Mouse (Mus musculus) adrenal gland, adult 18-20 months (tissue): ENCODE measurements around the gene Trabd. TPM values are rescaled to one million over a fixed set of nuclear protein-coding genes. Genes with fewer than 3 reads are reported as not detected.
A peak's percentile ranks its signal among the peaks of the same experiment; 100 is the strongest.

ENCODE experiments used
- DNase-seq, 2 experiments: peaks; one replicate each; pipeline ENCODE4 v3.0.0; 2021 to 2022; ENCODE audit warnings: low spot score in 2 of 2
- long read RNA-seq, 2 experiments: library from polyadenylated mRNA; stranded (forward); transcript quantifications; one replicate each; pipeline ENCODE4 v2.0.0; 2021
- total RNA-seq, 2 experiments: library from RNA; stranded (reverse); gene quantifications; 1 replicate in 1 of 2; 2 replicates in 1 of 2; pipeline ENCODE4 v1.2.3; 2021

The Trabd gene
- total RNA-seq: 10 to 100 TPM; 36.1 to 36.7 TPM
- long read RNA-seq, experiment 1, transcript Trabd-201 (10 exons, 2,439 nt): major isoform, 34 of 48 reads
- long read RNA-seq, experiment 1, partial matches to known transcripts: 3 of 48 reads
- long read RNA-seq, experiment 1, other reads (novel, unspliced or antisense): 5 of 48 reads
- long read RNA-seq, experiment 2, transcript Trabd-201 (10 exons, 2,439 nt): major isoform, 129 of 172 reads
- long read RNA-seq, experiment 2, transcript Trabd-203 (10 exons, 1,941 nt): minor isoform, 6 of 172 reads
- long read RNA-seq, experiment 2, transcript Trabd-205 (10 exons, 2,396 nt): minor isoform, 15 of 172 reads
- long read RNA-seq, experiment 2, partial matches to known transcripts: 11 of 172 reads
- long read RNA-seq, experiment 2, other reads (novel, unspliced or antisense): 11 of 172 reads

DNA sequence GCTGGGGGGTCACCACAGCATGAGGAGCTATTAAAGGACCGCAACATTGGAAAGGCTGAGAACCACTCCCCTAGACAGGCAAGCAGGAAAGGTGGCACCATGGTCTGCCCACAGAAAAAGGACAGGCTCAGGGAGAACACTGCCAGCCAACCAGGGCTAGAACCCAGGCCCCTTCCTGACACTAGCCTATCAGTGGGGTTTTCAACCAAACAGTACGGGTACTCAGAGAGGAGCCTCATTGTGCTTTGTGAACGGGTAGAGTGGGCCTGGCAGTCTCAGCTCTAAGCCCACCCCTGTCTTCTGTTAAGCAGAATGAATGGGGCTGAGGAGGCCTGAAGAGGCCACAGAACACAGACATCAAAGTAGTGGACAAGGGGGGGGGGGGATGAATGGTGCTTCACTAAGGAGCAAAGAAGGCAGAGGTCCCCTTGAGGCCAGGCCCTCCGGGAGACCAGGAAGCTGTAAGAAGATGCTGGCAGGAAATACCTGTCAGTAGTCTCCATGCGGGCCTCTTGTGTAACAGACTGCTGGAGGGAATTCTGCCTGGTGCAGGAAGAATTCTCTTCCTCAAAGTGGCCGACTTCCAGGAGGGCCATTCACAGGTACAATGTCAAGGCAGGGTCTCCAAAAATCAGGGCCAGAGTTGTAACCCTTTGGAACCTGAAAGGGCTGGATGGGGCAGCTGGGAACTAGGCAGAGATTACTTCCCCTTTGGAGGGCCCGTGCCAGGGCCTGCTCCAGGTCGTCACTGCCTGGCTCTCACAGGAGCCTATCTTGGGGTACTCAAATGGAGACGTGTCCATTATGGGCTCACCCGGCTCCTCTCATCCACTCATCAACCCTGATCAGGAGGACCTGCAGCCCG lies at the start of gene Trabd:
Gene Trabd (plus strand): TSS at position 512 of the 865 bp plus-strand sequence.
- DNase-seq: no peak

DNA sequence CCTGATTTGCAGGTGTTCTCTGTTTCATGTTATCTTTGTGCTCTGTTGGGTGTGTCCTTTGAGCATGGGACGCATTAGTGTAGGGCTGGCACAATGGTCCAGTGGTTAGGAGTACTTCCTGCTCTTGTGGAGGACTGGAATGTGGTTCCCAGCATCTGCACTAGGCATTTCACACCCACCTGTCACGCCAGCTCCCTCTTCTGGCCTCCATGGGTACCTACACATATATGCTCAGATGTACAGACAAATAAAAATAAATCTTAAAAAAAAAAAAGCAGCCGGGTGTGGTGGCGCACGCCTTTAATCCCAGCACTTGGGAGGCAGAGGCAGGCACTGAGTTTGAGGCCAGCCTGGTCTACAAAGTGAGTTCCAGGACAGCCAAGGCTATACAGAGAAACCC lies 30.5 kb upstream of the Trabd start:
- no peak for DNase-seq

DNA sequence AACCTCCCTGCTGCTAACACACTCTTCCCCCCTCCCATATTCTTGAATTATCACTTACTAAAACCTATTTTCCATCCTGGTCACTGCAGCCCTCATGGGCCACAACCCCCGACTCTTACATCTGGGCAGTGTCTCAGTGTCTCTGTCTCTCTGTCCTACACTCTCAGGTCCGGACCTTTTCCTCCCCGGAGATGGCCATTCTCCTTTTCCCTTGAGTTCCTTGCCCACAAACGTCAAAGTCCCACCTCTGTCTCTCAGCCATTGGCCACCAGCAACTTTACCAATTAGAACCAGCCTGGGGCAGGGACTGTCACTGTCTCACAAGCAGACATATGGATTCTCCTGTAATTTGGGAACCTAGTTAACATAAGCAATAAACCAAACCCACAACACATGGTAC lies 28.6 kb upstream of the Trabd start:
- DNase-seq: no peak

DNA sequence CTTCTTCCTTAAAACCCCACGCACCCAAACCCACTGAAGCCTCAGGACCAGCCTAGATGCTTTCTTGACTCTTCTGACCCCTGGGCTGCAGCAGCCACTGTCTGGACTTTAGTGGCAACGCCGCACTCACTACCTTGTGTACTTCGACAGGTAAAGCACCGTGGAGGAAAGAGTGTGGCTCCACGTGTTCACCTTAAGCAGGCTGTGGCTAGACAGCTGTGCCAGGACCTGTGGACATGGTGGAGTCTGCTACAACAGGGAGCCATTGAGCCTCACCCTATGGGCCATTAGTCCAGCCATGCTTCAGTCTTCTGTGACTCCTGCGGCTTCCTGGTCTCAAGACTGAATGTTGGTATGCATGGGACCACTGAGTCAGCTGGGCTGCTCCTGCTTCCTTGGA lies 20.3 kb upstream of the Trabd start:
- DNase-seq: no peak

DNA sequence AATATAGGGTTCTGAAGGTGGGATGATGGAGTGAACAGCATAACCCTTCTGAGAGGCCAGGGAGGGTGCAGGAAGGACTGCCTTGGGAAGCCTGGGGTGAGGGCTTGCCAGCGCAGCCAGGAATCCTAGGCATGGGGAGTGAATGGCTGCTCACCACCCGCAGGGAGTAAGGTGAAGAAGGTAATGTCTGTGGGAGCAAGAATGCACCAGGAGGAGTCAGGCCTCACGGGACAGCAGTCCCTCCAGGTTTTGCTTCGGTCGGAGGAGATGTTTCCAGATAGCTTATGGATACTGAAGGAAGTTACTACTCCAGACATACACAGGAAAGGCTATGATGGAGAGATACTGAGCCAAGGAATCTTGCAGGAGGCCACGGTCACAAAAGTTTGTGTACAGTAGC lies 16.2 kb upstream of the Trabd start:
- DNase-seq: peak in 1 of 2 experiments; percentile 10

DNA sequence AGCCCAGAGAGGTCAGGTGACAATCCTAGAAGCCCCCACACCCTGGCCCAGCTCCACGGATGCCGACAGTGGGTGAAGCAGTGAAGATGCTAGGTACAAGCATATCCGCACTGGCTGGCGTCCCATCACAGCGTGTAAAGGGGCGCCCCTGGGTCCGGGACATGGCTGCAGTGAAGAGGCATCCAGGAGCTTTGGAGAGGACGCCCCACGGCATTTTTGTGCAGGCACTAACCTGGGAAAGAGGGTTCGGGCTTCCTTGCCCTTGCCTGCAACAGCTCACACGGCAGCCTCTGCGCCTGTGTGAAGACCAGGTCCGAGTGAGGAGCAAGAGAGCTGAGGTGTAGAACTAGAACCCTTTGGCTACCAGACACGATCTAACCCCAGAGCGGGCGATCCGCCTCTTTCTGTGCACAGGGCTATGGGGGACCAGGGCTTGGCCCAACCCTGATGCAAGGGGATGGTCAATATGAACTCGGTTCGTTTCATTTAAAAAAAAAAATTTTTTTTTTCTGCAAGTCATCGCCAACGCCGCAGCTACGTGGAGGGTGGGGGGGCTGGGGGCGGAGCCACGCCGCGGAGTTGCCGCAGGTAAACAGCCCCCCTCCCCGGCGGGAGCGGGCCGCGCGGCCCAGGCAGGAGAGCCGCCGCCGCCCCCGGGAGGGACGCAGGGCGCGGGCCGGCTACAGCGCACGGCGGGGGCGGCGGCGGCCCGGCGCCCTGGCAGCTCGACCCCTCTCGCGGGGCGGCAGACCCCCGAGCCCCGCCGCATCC lies 15.6 kb upstream of the Trabd start, which contains the start of gene Panx2:
Gene Panx2 (plus strand): TSS at position 574 of the 771 bp plus-strand sequence.
- peak in 1 of 2 experiments; percentile 17 for DNase-seq

DNA sequence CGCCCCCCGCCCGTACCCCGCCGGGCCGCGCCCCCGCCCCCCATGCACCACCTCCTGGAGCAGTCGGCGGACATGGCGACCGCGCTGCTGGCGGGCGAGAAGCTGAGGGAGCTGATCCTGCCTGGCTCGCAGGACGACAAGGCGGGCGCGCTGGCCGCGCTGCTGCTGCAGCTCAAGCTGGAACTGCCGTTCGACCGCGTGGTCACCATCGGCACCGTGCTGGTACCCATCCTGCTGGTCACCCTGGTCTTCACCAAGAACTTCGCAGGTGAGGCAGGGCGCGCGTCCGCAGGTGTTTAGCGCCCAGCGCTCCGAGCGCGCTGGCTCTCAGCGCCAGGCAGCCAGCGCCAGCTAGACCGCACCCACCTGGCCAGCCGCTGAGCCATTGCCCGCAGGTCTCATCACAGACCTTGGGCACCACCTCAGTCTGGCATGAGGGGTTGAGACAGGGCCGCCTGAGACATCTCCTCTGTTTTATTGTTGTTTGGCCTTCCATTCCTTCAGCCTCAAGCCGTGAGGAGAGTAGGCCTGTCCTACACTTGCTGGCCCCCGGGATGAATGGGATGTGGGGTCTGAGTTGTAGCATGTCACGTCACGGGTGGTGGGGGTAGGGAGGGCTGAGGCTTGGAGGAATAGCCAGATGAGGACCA lies 14.8 kb upstream of the Trabd start:
- DNase-seq: peak in 1 of 2 experiments; percentile 21

DNA sequence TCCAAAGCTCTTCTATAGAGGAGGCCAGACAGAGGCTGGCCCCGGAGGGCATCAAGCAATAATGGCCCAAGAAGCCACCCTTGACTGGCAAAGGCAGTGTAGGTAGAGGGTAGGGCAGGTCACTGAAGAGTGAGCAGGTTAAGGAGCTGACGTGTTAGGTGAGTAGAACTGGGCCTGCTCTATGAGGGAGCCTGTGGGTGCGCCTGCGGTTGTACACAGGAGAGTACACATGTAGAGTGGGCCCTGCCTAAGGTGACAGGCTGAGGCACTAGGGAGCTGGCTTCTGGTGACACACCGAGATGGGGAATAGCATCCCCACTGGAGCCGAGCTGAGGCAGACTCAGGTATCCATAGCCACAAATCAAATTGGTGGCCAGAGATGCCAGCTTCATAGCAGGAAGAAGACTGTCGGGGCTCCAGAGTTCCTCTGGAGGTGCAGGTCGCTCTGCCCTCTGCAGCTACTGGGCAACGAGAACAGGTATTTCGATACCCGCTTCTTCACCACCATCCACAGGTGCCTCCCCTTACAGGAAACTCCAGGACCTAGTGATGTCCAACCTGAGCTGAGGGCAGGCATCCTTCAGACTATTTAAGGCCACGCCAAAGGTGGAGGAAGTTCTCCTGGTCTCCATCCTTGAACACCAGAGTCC lies 14.0 kb upstream of the Trabd start:
- DNase-seq: peak in 1 of 2 experiments; percentile 13

DNA sequence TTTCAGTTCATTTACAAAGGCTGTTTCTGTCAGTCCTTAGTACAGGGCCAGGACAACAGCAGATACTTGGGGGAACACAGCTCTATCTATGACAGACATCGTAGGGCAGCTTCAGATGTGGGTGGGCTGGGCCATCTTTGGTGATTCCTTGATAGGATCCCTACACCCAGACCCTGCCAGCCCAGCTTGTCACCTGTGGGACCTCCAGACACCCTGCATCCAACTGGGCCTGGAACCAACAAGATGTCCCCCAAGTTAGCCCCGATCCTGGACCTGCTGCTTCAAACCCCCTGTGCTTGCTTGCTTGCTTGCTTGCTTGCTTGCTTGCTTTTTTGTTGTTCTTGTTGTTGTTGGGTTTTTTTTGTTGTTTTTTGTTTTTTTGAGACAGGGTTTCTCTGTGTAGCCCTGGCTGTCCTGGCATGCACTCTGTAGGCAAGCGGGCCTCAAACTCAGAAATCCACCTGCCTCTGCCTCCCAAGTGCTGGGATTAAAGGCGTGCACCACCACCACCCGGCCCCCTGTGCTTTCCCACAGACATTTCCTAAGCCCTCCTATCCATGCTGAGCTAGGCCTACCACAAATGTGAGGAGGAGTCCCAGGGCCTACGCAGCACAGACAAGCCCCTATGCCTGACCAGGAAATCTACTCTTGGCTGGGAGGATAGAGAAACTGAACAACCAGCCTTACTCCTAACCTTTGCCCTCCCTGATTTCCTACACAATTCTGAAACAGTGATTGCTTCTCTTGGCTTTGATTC lies 13.0 kb upstream of the Trabd start:
- peak in 1 of 2 experiments; percentile 11 for DNase-seq

DNA sequence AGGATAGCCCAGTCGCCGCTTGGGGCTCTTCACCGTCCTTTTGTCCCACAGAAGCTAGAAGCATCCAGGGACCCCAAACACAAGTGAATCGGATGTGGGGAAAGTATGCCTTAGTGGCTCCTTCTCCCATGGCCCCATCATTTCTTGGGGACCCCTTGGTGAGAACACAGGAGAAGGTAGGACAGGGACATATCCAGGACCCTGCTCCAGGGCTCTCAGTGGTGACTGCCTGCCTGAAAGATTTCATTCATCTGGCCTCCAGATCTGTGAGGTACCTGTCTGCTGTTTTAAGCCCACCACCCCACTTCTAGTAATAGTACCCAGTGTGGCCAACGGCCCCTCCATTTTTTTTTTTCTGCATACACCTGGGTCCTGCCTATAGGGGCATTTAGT lies 12.4 kb upstream of the Trabd start:
- no peak for DNase-seq

DNA sequence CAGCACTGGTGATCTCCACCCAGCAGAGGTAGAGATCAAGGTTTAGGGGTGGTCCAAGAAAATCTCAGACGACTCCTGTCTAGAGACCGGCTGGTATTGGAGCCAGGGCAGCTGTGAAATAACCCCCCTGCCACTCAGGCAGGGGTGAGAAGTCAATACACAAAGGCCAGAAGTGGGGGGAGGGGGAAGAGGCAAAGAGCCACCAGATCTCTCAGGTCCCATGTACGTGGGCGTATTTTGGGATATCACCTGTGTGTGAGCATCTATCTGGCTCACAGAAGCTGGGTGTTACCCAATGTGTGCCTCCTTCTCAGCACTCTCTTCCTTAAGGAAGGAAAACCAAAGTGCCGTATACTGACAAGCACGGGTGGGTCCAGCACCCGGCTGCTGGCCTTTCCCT lies 11.9 kb upstream of the Trabd start:
- no peak for DNase-seq

DNA sequence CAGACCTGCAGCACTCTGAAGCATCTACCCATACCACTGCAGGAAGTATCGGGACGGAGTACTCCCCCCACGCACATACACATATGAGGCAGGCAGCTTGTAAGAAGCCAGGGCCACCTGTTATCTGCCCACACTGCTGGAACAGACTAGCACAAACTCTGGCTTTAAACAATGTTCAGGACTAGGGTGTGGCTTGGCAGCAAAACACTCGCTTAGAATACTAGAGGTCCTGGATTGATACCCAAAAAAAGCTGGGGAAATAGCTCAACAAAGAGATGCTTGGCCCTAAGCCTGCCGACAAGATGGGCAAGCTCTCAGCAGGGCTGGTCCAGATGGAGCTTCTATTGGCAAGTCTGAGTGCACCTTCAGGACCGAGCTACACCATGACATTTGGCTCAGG lies 11.4 kb upstream of the Trabd start:
- DNase-seq: no peak

DNA sequence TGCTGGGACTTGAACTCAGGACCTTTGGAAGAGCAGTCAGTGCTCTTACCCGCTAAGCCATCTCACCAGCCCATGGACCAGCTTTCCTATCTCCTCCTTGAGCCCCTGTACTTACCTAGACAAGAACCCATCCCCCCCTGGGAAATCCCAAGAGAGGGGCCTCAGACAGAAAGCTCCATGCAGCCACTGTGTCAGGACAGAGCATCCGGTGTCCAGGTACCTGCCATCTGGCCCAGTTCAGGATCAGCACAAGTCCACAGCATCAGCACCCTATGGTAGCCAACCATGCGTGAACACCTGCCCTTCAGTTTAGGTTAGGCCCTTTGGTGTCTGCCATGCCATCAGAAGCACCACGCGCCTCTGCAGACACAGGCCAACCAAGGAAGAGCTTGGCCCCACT lies 10.0 kb upstream of the Trabd start:
- peak in 1 of 2 experiments; percentile 6 for DNase-seq

DNA sequence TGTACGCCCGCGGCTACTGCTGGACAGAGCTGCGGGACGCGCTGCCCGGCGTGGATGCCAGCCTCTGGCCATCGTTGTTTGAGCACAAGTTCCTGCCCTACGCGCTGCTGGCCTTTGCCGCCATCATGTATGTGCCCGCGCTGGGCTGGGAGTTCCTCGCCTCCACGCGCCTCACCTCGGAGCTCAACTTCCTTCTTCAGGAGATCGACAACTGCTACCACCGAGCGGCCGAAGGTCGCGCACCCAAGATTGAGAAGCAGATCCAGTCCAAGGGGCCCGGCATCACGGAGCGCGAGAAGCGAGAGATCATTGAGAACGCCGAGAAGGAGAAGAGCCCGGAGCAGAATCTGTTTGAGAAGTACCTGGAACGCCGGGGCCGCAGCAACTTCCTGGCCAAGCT lies 7.3 kb upstream of the Trabd start:
- DNase-seq: no peak

DNA sequence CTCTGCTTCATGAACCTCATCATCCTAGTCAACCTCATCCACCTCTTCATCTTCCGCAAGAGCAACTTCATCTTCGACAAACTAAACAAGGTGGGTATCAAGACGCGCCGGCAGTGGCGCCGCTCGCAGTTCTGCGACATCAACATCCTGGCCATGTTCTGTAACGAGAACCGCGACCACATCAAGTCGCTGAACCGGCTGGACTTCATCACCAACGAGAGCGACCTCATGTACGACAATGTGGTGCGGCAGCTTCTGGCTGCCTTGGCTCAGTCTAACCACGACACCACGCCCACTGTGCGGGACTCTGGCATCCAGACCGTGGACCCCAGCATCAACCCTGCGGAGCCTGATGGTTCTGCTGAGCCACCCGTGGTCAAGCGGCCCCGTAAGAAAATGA lies 6.7 kb upstream of the Trabd start:
- DNase-seq: no peak

DNA sequence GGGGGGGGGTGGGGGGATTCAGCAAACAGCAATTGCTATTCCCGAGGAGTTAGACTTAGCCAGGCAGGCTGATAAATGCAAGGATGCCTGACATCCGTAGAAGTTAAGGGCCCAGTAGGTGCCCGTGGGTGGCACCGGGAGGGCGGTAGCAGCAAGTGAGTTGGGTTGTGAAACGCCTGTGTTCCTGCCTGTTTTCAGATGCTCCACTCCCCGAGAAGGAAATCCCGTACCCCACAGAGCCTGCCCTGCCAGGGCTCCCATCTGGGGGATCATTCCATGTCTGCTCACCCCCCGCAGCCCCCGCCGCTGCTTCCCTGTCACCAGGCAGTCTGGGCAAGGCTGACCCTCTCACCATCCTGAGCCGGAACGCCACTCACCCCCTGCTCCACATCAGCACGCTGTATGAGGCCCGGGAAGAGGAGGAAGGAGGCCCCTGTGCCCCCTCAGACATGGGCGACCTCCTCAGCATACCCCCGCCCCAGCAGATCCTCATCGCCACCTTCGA lies 5.5 kb upstream of the Trabd start:
- no peak for DNase-seq

DNA sequence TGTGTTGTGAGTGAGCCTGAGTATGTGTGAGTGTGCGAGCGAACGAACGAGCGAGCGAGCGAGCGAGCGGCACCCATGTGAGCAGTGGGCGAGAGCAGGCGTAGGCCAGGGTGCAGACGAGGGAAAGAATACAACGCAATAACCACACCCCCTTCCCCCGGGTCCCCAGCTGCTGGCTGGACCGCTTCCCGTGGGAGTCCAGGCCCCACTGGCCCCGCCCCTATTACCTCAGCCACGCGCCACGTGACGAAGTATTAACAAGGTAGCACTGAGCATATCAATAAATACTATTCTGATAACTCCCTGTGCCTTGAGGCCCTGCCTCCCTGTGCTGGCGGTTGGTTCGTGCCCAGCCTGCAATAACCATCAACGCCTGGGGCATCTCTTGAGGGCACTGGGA lies 4.3 kb upstream of the Trabd start:
- DNase-seq: no peak

DNA sequence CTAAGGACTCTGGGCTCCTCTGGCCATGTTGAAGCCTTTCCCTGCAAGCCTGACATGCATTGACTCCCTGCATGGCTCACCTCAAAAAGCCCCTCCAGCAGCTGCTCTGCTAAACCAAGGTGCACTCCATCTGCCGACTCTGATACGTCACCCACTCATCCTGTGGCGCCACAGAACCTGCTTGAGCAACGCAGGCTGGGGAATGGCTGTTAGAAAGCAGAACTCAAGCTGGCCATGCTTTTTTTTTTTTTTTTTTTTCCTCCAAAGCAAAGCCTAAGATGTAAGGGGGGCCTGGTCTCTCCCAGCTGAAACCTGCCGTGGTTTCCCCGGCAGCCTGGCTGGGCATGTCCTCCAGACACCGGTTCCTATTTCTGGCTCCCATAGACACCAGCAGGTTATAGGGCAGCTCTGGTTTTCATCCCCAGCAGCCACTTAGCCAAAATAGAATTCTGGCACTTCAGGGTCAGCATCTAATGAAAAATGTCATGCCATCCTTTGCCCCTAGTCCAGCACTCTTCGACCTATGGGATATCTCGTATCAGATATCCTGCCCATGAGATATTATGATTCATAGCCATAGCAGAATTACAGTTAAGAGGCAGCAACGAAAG lies 826 bp upstream of the Trabd start:
- DNase-seq: no peak
